In genomic region chr7:64850791-64851190, GRCm38 (mm10) we compare ENCODE assay signal across 10 mouse cellular contexts. TPM values are rescaled to one million over a fixed set of nuclear protein-coding genes. Genes with fewer than 3 reads are reported as not detected.
A peak's percentile ranks its signal among the peaks of the same experiment; 100 is the strongest.
DNase-seq lines count a peak whose midpoint lies in the region; TF ChIP-seq lines count a peak whose summit lies in the region.
"Had no signal": no experiment of that assay in that cellular context is flagged by ENCODE, and none has a peak within 500 bp of the region (broad histone marks: within the 10 kb centered on the region; RNA-seq: fewer than 3 reads in every experiment).

No protein-coding gene starts in this region.

- no peak overlapping the region for H3K4me3 ChIP-seq in layer of hippocampus, adult 2 months
- H3K4me3 ChIP-seq: midbrain, embryonic 12.5 days had no signal

- no peak for TF ChIP-seq CTCF in layer of hippocampus, adult 2 months (conservative IDR thresholded peaks at IDR 0.05)

- H3K27ac ChIP-seq in layer of hippocampus, adult 2 months, result 0 out of 2 replicates have a peak overlapping the region, but pooled peaks have one; percentile 3
- H3K27ac ChIP-seq: midbrain, embryonic 12.5 days had no signal

- peak; percentile 36 for DNase-seq in adrenal gland, adult 2 months
- DNase-seq in adrenal gland, adult 8-10 months, result no peak
- DNase-seq in layer of hippocampus, adult 2 months (ENCODE audit: low spot score in 2 of 2), result no peak
- DNase-seq in layer of hippocampus, postnatal 14 days (ENCODE audit: low spot score in 2 of 2), result no peak
- peak; percentile 70 for DNase-seq in embryo, embryonic 10 days (ENCODE audit: low spot score)
- peak; percentile 30 for DNase-seq in retina, postnatal 1 day
- no peak for DNase-seq in gastrocnemius, postnatal 36 days
- DNase-seq in layer of hippocampus, adult 9-11 months, result no peak
- DNase-seq: right cerebral cortex, postnatal 4 days had no signal

- intact Hi-C loops in gastrocnemius, postnatal 36 days (cut with DNase I), result no loop called here

RNA-seq across cellular contexts. Expression of gene Nsmce3, which starts 22.0 kb away (rescaled TPM):
- 1 to 10 TPM; 6.4 to 9.7 TPM for total RNA-seq in adrenal gland, adult 2 months (2021)
- polyA plus RNA-seq in adrenal gland, adult 2 months (2012; rRNA removed), result 7.1 and 8.6 TPM in 2 replicates
- 10 to 100 TPM in 2 of 4 experiments, 1 to 10 TPM in 2; 8.7 to 12.0 (median 9.9) TPM for total RNA-seq in adrenal gland, adult 8-10 months (2022)
- 10 to 100 TPM; 16.8 to 19.0 TPM for total RNA-seq in layer of hippocampus, adult 2 months (2021)
- total RNA-seq in layer of hippocampus, postnatal 14 days (2021), result 10 to 100 TPM; 18.1 to 20.7 TPM
- 1 to 10 TPM; 2.2 to 2.4 TPM for total RNA-seq in gastrocnemius, postnatal 36 days (2021)

Comparison
In these comparisons a context has a peak if more than half of its experiments do, and no peak if none do; other contexts are left out.
1. DNase-seq: peak in adrenal gland, adult 2 months (single experiment), embryo, embryonic 10 days (single experiment) and retina, postnatal 1 day (single experiment); none in adrenal gland, adult 8-10 months (single experiment), layer of hippocampus, adult 2 months (0 of 2), layer of hippocampus, postnatal 14 days (0 of 2), gastrocnemius, postnatal 36 days (0 of 2) and layer of hippocampus, adult 9-11 months (single experiment).